Mouse (Mus musculus): Measurements from ENCODE around the gene Flt3.

- TF ChIP-seq CTCF (IDR thresholded peaks at IDR 0.05 in 2 of 3, conservative IDR thresholded peaks at IDR 0.05 in 1 of 3; ENCODE audit: control insufficient read depth in 1 of 3, insufficient read depth in 1 of 3, low read depth in 2 of 3, low read length in 3 of 3, poor library complexity in 1 of 3, severe bottlenecking in 1 of 3) (no peak), RCOR1 (IDR thresholded peaks at IDR 0.05; ENCODE audit: low read depth, low read length) (no peak), EP300 (IDR thresholded peaks at IDR 0.05; ENCODE audit: low read depth in 1 of 2, low read length in 2 of 2) (peak; percentile 30 to 35; a peak in 1 of 4 replicates), BHLHE40 (IDR thresholded peaks at IDR 0.05; ENCODE audit: borderline replicate concordance, low read depth, low read length) (no peak), HCFC1 (IDR thresholded peaks at IDR 0.05; ENCODE audit: low read depth, low read length) (no peak), POLR2A (IDR thresholded peaks at IDR 0.05; ENCODE audit: control insufficient read depth in 1 of 2, insufficient read depth in 1 of 2, low read depth in 1 of 2, low read length in 2 of 2, poor library complexity in 1 of 2) (no peak), NRF1 (IDR thresholded peaks at IDR 0.05; ENCODE audit: insufficient read depth, low read depth, low read length, poor library complexity, severe bottlenecking) (no peak)
These were observed 32.6 kb upstream of the Flt3 start for GRCm38 (mm10) chr5:147432927-147433326.

Measured in MEL (cell line).